Mouse (Mus musculus) layer of hippocampus, postnatal 36 days (tissue): ENCODE measurements at regions not wholly inside any gene's neighbourhood (a gene's known extent, or its start where the extent isn't known, plus 50 kb on each side); places are given as distances from the start of the nearest gene placed in this dataset.
"Not testable (repeated sequence)": the region's sequence is repeated elsewhere in the genome, so short reads cannot be mapped to it uniquely, and the experiment has no call there.

ENCODE experiments used
- DNase-seq, 2 experiments: peaks; one replicate each; pipeline ENCODE4 v3.0.0; 2022

DNA sequence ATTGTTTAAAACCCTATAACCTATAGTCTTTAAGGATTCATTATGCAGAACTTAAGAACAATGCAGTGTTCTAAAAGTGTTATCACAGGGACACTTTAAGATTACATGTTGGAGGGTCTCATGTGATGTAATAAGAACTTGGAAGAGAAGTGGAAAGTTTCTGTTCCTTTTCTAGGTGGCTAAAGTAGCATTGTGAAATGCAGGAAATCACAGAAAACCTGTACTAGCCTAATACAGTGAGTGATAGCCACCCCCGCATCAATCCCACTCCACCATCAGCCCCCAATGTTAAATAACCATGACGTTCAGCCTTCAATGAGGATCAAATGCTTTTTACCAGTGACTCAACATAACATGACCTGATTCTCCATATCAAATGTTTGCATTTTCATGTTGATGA, 147.4 kb upstream of the Palmd start:
- no peak for DNase-seq

DNA sequence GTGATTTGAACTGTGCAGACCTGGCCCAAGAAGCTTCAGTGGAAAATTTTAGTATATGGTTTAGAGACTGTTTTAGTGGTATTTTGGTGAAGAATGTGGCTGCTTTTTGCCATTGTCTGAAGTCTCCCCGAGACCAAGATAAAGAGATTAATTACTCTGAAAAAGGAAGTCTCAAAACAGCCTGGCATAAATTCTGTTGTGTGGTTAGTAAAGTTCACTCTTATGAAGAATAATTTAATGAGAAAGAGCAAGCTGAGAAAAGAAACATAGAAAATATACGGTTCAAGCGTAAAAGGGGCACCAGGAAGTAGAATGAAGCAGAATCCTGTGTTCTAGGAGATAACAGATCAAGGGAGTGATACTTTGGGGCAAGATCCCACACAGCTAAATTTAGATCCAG, 144.0 kb upstream of the Palmd start:
- DNase-seq, result no peak

DNA sequence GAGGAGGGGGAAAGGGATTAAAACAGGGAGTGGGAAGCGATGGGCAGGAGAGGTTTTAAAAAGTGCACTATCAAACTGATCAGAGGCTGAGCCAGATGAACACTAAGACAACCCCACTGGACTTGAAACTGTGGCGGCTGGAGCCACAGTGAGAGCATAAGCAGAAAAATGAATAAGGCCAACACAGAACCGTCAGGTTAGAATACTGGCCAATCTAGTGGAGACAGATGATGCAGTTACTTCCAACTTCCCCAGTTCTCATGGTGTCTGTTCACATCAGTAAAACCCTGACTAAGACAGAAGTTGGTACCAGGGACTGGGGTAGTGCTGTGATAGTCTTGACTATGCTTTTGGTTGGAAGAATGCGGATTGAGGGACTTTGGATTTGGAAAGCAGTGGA, 143.5 kb upstream of the Palmd start:
- no peak for DNase-seq

- DNase-seq, result no peak
Observed at GRCm38 (mm10) chr3:117108966-117109700, 140.3 kb upstream of the Palmd start.

DNA sequence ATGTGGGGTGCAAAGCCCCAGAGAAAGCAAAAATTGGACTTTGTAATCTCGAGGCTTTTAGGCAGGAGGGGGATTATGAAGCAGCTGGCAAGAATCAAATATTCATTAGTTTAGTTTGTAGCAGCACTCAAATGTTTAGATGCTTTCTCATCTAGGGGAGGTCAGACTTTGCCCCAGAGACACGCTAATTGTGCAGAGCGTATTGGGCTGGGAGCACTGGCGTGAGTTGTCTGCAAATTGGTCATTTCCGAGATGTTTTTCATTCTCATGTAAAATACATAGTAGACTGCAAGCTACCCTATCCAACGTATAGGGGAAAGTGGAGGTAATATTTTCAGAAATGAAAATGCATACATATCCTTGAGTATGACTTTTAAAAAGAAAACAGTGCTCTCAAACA, 139.2 kb upstream of the Palmd start:
- no peak for DNase-seq

- DNase-seq, result no peak
Observed at GRCm38 (mm10) chr3:117107378-117107777, 138.6 kb upstream of the Palmd start.

DNA sequence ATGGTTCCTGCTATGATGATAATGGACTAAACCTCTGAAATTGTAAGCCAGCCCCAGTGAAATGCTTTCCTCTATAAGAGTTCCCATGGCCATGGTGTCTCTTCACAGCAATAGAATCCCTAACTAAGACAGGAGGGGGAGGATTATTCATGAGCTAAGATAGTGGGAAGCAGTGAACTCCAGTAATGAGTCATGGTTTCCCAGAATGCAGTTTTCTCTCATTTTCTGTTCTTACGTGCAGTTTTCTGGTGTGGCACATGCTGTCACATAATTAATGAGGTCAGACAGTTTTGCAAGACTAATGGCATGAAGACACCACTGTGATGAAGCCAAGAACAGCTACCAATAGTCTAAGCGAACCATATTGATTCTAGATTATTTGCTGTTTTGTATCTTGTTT, 118.9 kb upstream of the Palmd start:
- DNase-seq, result no peak

DNA sequence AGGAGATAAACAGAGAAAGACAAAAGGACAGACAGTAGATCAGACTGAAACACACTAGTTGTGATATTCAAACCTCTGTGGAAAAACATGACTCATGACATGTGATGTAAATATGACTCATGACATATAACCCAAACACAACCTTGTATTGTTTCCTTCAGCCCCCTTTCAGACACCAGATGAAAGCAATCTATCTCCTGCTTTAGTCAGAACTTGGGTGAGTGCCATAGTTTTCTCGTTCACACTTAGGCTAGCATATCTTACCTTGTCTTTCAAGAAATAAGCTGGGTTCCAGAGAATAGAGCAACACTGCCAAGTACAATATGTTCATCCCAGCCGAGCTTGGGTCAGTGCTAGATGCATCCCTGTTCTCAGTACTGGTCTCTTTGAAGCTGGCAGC, 107.9 kb upstream of the Palmd start:
- DNase-seq, result no peak

DNA sequence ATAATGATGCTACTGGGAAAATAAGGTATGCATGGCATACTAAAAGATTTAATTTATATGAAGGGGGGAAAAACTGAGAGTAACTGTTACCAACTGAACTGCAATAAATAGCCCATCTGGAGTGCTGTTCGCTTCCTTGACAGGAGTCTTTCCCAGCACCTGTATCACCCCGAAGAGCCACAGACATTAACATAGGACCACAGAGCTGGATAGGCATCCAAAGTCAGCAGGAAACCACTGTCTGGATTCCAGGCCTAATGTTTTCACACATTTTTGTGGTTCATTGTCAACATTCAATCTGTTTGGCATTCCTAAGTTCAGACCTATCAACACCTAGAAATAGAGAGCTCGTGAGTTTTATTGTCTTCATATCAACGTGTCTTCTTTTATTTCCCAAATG, 104.6 kb upstream of the Palmd start:
- DNase-seq, result no peak

DNA sequence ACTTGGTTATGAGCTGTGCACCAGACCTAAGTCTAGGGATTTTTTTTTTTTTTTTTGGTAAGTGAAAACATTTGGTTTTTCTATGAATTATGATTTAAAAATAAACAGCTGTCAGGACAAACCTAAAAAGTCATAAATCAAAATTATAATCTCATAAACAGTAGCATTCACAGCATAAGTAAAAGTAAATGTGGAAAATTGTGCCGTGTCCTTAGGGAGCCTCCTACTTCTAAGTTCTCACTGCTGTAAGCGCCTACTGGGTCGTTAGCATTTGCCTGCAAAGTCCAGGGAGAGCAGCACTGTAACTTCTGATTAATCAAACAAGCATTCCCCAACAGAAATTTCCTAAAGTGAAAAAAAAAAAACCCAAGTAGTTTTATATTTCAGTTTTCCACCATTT, 104.2 kb upstream of the Palmd start:
- DNase-seq, result no peak

DNA sequence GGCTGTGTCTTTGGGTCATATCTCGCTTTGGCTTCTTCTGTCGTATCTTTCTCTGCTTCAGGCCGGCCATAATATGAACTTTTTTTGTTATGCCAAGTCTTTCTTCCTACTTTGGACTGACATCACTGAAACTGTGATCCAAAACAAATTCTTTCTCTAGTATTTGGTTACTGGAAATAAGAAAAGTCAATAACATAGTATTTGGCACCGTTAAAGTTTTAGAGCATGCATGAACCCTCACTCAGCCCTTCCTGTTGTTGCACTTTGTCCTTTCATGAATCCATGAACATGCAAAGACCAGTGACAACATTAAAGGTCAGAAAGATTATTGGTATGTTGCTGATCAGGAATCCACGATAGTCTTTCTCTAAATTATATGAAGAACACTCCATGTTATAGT, 103.1 kb upstream of the Palmd start:
- DNase-seq, result no peak

DNA sequence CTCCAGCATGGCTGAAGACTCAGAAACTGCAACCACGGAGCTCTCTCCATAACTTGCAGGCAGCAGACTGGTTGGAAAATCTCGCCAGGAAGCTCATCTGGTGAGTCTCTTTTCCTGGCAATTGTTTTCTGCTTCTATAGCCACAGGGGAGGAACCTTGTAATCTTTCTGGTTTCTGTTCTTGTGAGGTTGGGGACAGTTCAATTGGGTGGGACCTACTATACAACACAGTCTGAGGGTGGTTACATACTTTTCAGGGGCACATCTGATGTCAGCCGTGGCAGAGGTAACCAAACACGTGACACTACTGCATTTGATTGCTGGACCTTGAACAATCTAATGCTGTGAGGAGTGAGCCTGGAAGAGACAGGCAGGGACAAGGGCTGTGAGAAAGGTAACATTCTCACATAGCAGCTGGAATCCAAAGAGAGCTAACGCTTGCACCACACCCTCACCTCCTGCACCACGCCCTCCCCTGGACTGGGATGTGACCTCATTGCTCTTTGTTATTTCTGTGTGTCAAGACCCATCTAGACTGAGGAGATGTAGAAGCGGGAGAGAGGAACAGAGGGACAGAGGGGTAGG, 98.8 kb upstream of the Palmd start:
- no peak for DNase-seq

- no peak for DNase-seq
Observed at GRCm38 (mm10) chr3:117065904-117066303, 97.1 kb upstream of the Palmd start.

DNA sequence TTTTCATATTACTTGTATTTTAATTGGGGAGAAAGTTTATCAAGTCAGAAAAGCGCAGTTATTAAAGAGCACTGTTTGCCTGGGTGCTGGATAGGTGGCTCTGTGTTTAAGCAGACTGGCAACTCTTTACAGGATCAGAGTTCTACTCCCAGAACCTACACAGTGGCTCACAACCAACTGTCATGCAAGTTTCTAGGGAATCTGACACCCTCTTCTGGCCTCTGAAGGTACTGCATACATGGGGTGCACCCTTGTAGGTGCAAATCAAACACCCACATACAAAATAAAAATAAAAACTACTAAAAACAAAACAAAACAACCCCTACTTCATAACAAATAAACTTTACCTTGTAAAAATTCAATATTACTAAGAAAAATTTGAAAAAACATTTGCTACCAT, 93.0 kb upstream of the Palmd start:
- DNase-seq, result no peak

- no peak for DNase-seq
Observed at GRCm38 (mm10) chr3:117061182-117061581, 92.4 kb upstream of the Palmd start.

DNA sequence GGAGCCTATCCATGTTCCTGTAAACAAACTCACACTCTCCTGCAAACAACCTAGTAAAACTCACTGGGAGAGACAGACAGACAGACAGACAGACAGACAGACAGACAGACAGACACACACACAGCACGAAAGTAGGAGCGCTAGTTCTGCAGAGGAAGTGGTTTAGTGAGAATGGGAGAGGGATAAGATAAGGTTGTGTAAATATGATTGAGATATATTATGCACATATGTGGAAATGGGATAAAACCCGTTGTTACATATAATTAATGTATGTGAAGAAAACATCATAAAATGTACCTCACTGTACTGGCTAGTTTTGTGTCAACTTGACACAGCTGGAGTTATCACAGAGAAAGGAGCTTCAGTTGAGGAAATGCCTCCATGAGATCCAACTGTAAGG, 85.9 kb upstream of the Palmd start:
- not testable (repeated sequence) for DNase-seq

- DNase-seq, result no peak
Observed at GRCm38 (mm10) chr3:117051431-117051830, 82.6 kb upstream of the Palmd start.

- DNase-seq, result no peak
Observed at GRCm38 (mm10) chr3:117050909-117051308, 82.1 kb upstream of the Palmd start.

DNA sequence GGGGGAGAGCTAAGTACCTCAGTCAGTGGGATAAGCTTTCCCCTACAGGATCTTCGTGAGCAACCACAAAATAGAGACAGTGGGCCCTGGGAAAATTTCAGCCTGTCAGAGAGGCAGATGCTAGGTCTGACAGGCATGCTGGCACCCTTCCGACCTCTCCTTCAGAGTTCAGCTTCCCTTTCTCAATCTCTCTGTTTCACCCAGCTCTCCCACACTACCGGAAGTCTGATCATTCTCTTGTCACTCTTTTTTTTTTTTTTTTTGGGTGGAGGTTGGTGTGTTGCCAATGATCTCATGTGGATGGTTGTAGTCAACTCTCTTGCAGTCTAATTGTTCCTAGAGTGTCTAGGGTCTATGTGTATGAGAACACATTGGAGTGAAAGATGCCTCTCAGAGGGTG, 80.6 kb upstream of the Palmd start:
- no peak for DNase-seq

GRCm38 (mm10) chr3:117044809-117045208, 76.0 kb upstream of the Palmd start:
- no peak for DNase-seq

DNA sequence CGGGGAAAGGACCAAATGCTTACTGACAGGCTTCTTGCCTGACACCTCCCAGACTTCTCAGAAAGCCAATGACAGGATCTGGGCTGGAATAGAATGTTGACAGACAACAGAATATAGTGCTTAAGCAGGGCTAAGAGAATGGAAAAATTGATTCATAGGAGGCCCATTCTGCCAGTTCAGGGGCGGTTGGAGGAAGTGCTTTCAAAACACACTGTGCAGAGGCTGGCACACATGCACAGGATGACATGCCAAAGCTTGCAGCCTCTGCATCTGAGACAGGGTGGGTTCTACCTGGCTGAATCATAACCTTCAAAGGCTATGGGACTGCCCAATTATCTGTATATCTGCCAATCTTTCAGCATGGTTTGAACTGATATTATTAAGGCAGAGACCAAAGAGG, 75.5 kb upstream of the Palmd start:
- peak in 1 of 2 experiments; percentile 18 for DNase-seq

GRCm38 (mm10) chr3:117038928-117039300, 70.1 kb upstream of the Palmd start:
- DNase-seq, result no peak

DNA sequence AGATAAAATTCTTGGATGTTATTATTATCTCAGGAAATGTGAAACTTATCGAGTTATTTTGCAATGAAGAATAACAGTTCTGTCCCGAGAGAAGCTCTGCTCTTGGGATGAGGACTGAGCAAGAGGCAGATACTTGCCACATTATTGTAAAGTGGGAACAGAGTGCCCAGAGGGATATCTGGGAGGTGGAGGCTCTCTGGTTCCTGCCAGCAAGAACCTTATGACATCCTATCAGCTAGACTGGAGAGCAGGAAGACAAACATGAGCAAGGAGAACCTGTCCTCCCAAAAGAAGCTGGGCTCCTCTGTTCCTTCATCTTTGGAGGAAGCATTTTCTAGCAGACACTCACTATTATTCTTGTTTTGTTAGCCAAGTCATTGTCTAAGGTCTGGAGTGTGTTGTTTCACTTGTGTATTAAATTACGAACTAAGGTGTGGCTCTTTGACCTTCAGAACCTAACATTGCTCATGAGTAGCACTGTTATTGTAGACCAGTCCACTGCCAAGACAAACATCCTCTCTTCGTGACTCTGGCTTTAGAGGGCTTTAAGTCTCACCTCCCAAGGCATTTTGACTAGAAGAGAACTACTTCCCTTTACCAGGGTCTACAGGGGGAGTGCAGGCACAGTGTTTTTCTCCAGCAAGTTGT, 69.6 kb upstream of the Palmd start:
- no peak for DNase-seq
